Mouse (Mus musculus) thymus, adult 18-20 months (tissue): ENCODE data around the gene Vamp2.

Experiments
- DNase-seq, 2 experiments: peaks; one replicate each; pipeline ENCODE4 v3.0.0; 2022; ENCODE audit warnings: mixed read lengths in 2 of 2

Vamp2 gene

GRCm38 (mm10) chr11:69088103-69088855, at the start of gene Vamp2:
Vamp2 (plus strand) TSS chr11:69088490.
- DNase-seq: peak; percentile 78 to 79

- DNase-seq: peak; percentile 64 to 76
These were observed 42.5 kb upstream of the Vamp2 start, which contains the start of gene Aurkb for GRCm38 (mm10) chr11:69045531-69046394. Aurkb (plus strand) TSS chr11:69045647.

- DNase-seq: no peak
These were observed 41.9 kb upstream of the Vamp2 start for GRCm38 (mm10) chr11:69046395-69046774.

- DNase-seq: no peak
These were observed 40.7 kb upstream of the Vamp2 start for GRCm38 (mm10) chr11:69047592-69047991.

GRCm38 (mm10) chr11:69048151-69048550, 40.1 kb upstream of the Vamp2 start:
- DNase-seq: no peak

GRCm38 (mm10) chr11:69050748-69051147, 37.5 kb upstream of the Vamp2 start:
- DNase-seq: no peak

GRCm38 (mm10) chr11:69051771-69052170, 36.5 kb upstream of the Vamp2 start:
- no peak for DNase-seq

GRCm38 (mm10) chr11:69052824-69053421, 35.4 kb upstream of the Vamp2 start:
- DNase-seq: no peak

- DNase-seq: no peak
These were observed 34.4 kb upstream of the Vamp2 start for GRCm38 (mm10) chr11:69053848-69054247.

GRCm38 (mm10) chr11:69058265-69058664, 30.0 kb upstream of the Vamp2 start:
- no peak for DNase-seq

- no peak for DNase-seq
These were observed 29.4 kb upstream of the Vamp2 start for GRCm38 (mm10) chr11:69058729-69059356.

GRCm38 (mm10) chr11:69059357-69059974, 28.8 kb upstream of the Vamp2 start, which contains the start of gene Borcs6:
Borcs6 (plus strand) TSS chr11:69059717.
- peak; percentile 94 to 96 for DNase-seq

- no peak for DNase-seq
These were observed 28.3 kb upstream of the Vamp2 start for GRCm38 (mm10) chr11:69059975-69060411.

- no peak for DNase-seq
These were observed 27.6 kb upstream of the Vamp2 start for GRCm38 (mm10) chr11:69060448-69061254.

GRCm38 (mm10) chr11:69061255-69061912, 26.9 kb upstream of the Vamp2 start:
- DNase-seq: peak in 1 of 2 experiments; percentile 31

- peak in 1 of 2 experiments; percentile 62 for DNase-seq
These were observed 26.0 kb upstream of the Vamp2 start for GRCm38 (mm10) chr11:69062194-69062760.

- DNase-seq: peak; percentile 82 to 92
These were observed 25.5 kb upstream of the Vamp2 start for GRCm38 (mm10) chr11:69062761-69063224.

GRCm38 (mm10) chr11:69063413-69064201, 24.7 kb upstream of the Vamp2 start:
- peak in 1 of 2 experiments; percentile 64 for DNase-seq
